9 mouse cellular contexts compared by ENCODE assay signal in genomic region chr6:72851633-72852032, GRCm38 (mm10). TPM values are rescaled to one million over a fixed set of nuclear protein-coding genes. Genes with fewer than 3 reads are reported as not detected.
DNase-seq lines count a peak whose midpoint lies in the region; ATAC-seq and TF ChIP-seq lines count a peak whose summit lies in the region.
"Had no signal": no experiment of that assay in that cellular context is flagged by ENCODE, and none has a peak within 500 bp of the region (broad histone marks: within the 10 kb centered on the region; RNA-seq: fewer than 3 reads in every experiment).

No protein-coding gene starts in this region.

- intact Hi-C loops in gastrocnemius, adult 2 months (cut with DNase I), result loop anchor here (5.0 kb wide), 1 partner anchor 41 kb away; no protein-coding TSS in a partner anchor

- no peak overlapping the region for H3K27ac ChIP-seq in gastrocnemius, adult 2 months
- H3K27ac ChIP-seq: limb, embryonic 12.5 days had no signal

- peak; percentile 25 for DNase-seq in gastrocnemius, adult 2 months
- no peak for DNase-seq in gastrocnemius, postnatal 4 days (ENCODE audit: low spot score in 2 of 2)
- peak; percentile 27 for DNase-seq in right cerebral cortex, postnatal 14 days
- DNase-seq in right cerebral cortex, adult 18-20 months, result no peak
- DNase-seq in ovary, postnatal 10 days (ENCODE audit: low spot score), result no peak
- DNase-seq in left cerebral cortex, adult 11 months (ENCODE audit: low spot score), result no peak

- 0 out of 2 replicates have a peak, but pooled peaks have one; percentile 49 for ATAC-seq in erythroid progenitor cell, adult 5-6 weeks (replicated peaks; ENCODE audit: low FRiP score, poor library complexity, severe bottlenecking)
- peak; percentile 75 for ATAC-seq in megakaryocyte-erythroid progenitor cell, adult 5-6 weeks (replicated peaks; ENCODE audit: low FRiP score, low TSS enrichment, poor library complexity, severe bottlenecking)

- peak; percentile 47; the same call in 1 of the 2 replicates for TF ChIP-seq CTCF in gastrocnemius, adult 2 months (IDR thresholded peaks at IDR 0.05)

- no peak overlapping the region for H3K4me3 ChIP-seq in gastrocnemius, adult 2 months
- H3K4me3 ChIP-seq: limb, embryonic 12.5 days had no signal

RNA-seq across cellular contexts. Expression of gene Kcmf1, which starts 48.1 kb away (rescaled TPM):
- 100 to 1,000 TPM; 155 to 192 TPM for total RNA-seq in gastrocnemius, adult 2 months (2021)
- 10 to 100 TPM; 74.8 to 81.2 TPM for total RNA-seq in gastrocnemius, postnatal 4 days (2021)
- total RNA-seq in erythroid progenitor cell, adult 5-6 weeks (2015; ENCODE audit: low replicate concordance), result 71.3 and 116 TPM in 2 replicates
- 67.9 and 107 TPM in 2 replicates for total RNA-seq in erythroid progenitor cell, adult 5-6 weeks (2017; ENCODE audit: low replicate concordance)
- 46.9 and 63.7 TPM in 2 replicates for total RNA-seq in megakaryocyte-erythroid progenitor cell, adult 5-6 weeks (2014; fragmentation: Nextera tagmentation)
- total RNA-seq in megakaryocyte-erythroid progenitor cell, adult 5-6 weeks (2017), result 77.1 and 105 TPM in 2 replicates

Comparison
In these comparisons a context has a peak if more than half of its experiments do, and no peak if none do; other contexts are left out.
1. DNase-seq: peak in gastrocnemius, adult 2 months (single experiment) and right cerebral cortex, postnatal 14 days (single experiment); none in gastrocnemius, postnatal 4 days (0 of 2), right cerebral cortex, adult 18-20 months (single experiment), ovary, postnatal 10 days (single experiment) and left cerebral cortex, adult 11 months (single experiment).